Comparison of ENCODE assay signal across 20 mouse cellular contexts in the genomic region with DNA sequence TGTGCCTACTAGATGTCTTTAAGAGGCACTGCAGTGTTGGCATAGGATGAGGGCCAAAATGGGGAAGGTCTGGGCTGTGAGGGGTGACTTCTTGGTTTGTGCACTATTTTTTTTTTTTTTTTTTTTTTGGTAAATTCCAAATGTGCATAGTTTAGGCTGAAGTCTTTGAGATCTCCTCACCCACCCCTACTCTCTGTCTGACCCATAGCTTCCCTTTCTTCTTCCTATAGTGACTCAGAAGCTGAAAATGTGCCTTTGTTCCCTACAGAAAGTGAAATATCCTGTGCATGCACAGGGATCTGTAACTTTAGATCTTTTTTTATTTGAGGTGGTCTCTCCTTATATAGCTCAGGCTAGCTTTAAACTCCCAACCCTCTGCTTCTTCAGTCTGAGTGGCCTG. TPM values are rescaled to one million over a fixed set of nuclear protein-coding genes. Genes with fewer than 3 reads are reported as not detected.
"Had no signal": no experiment of that assay in that cellular context is flagged by ENCODE, and none has a peak within 500 bp of the region (broad histone marks: within the 10 kb centered on the region; RNA-seq: fewer than 3 reads in every experiment).

No protein-coding gene starts in this region.

- H3K4me1 ChIP-seq: liver, embryonic 15.5 days had no signal

- ATAC-seq: midbrain, embryonic 13.5 days had no signal

- H3K4me2 ChIP-seq: liver, embryonic 11.5 days; liver, embryonic 15.5 days; lung, embryonic 15.5 days; midbrain, embryonic 13.5 days had no signal

- H3K36me3 ChIP-seq: limb, embryonic 10.5 days; liver, embryonic 15.5 days; lung, embryonic 15.5 days; midbrain, embryonic 13.5 days had no signal

- DNase-seq: kidney, adult 18-20 months; kidney, postnatal 10 days; kidney, postnatal 4 days; right cerebral cortex, postnatal 14 days; thymus, adult 18-20 months; thymus, postnatal 14 days had no signal

- H3K4me3 ChIP-seq: layer of hippocampus, adult 2 months; limb, embryonic 10.5 days; liver, embryonic 15.5 days; lung, embryonic 15.5 days; midbrain, embryonic 13.5 days had no signal

- H3K27ac ChIP-seq: layer of hippocampus, adult 2 months; limb, embryonic 10.5 days; liver, embryonic 15.5 days; lung, embryonic 15.5 days; midbrain, embryonic 13.5 days had no signal

- H3K27me3 ChIP-seq: liver, embryonic 15.5 days; lung, embryonic 15.5 days; midbrain, embryonic 13.5 days had no signal

- H3K9ac ChIP-seq: liver, embryonic 15.5 days; lung, embryonic 15.5 days; midbrain, embryonic 13.5 days had no signal

- H3K9me3 ChIP-seq: limb, embryonic 10.5 days; liver, embryonic 15.5 days; lung, embryonic 15.5 days; midbrain, embryonic 13.5 days had no signal

RNA-seq across cellular contexts. Expression of a gene that starts 17.7 kb away (rescaled TPM):
- total RNA-seq: layer of hippocampus, adult 2 months; layer of hippocampus, postnatal 10 days; left cerebral cortex, adult 18-20 months; left cerebral cortex, postnatal 14 days; midbrain, postnatal 0 days had no signal
- polyA plus RNA-seq: kidney, embryonic 14.5 days; limb, embryonic 10.5 days; liver, embryonic 11.5 days; liver, embryonic 15.5 days; lung, embryonic 15.5 days; midbrain, postnatal 0 days; neural tube, embryonic 14.5 days; spleen, adult 2 months; stomach, embryonic 16.5 days had no signal

RNA-seq across cellular contexts. Expression of a gene that starts 18.3 kb away (rescaled TPM):
- polyA plus RNA-seq: liver, embryonic 15.5 days had no signal
